1 mouse cellular context compared by ENCODE assay signal in genomic region chr4:32950356-32951034, GRCm38 (mm10).
TF ChIP-seq lines count a peak whose summit lies in the region.

Gene Ankrd6 (minus strand): TSS chr4:32950841.

TF ChIP-seq in CH12.LX, 34 proteins besides CTCF, POLR2A, EP300 and RAD21 (continued from another document):
- peak; percentile 52; the same call in 1 of the 2 replicates for TF ChIP-seq MAX (IDR thresholded peaks at IDR 0.05; ENCODE audit: low read length)
- 0 out of 2 replicates have a peak, but pooled peaks have one; percentile 27 for TF ChIP-seq MEF2A (IDR thresholded peaks at IDR 0.05; ENCODE audit: borderline replicate concordance, low read depth, low read length)
- peak; percentile 72; the same call in 1 of the 2 replicates for TF ChIP-seq MXI1 (IDR thresholded peaks at IDR 0.05; ENCODE audit: low read depth, low read length)
- no peak for TF ChIP-seq POLR2AphosphoS2 (IDR thresholded peaks at IDR 0.05; ENCODE audit: low read depth, low read length)
- no peak for TF ChIP-seq MAFK (IDR thresholded peaks at IDR 0.05; ENCODE audit: insufficient replicate concordance, low read length)
- no peak for TF ChIP-seq RCOR1 (conservative IDR thresholded peaks at IDR 0.05; ENCODE audit: low read depth, low read length)
- TF ChIP-seq SMC3 (IDR thresholded peaks at IDR 0.05; ENCODE audit: low read depth, low read length): peak; percentile 82
- no peak for TF ChIP-seq NRF1 (IDR thresholded peaks at IDR 0.05; ENCODE audit: low read depth, low read length)
- TF ChIP-seq KAT2A (IDR thresholded peaks at IDR 0.05; ENCODE audit: insufficient replicate concordance, low read length): no peak
- TF ChIP-seq PAX5 (IDR thresholded peaks at IDR 0.05; ENCODE audit: low read length): no peak
- TF ChIP-seq JUND (conservative IDR thresholded peaks at IDR 0.05; ENCODE audit: low read depth, low read length): no peak
- no peak for TF ChIP-seq ZNF384 (IDR thresholded peaks at IDR 0.05; ENCODE audit: low read depth, low read length)
- 0 out of 2 replicates have a peak, but pooled peaks have one; percentile 33 for TF ChIP-seq ELF1 (IDR thresholded peaks at IDR 0.05; ENCODE audit: low read depth, low read length)
- TF ChIP-seq TCF12 (IDR thresholded peaks at IDR 0.05; ENCODE audit: low read depth, low read length): 0 out of 2 replicates have a peak, but pooled peaks have one; percentile 45
- TF ChIP-seq JUN (IDR thresholded peaks at IDR 0.05; ENCODE audit: insufficient read depth, low read depth, low read length): no peak
